Mouse (Mus musculus): Measurements from ENCODE around the gene Iqcd.

- no peak for TF ChIP-seq CTCF (IDR thresholded peaks at IDR 0.05; ENCODE audit: insufficient read depth, low read depth, low read length)
- no peak for TF ChIP-seq POLR2A (IDR thresholded peaks at IDR 0.05; ENCODE audit: insufficient read depth, low read depth, low read length)
These were observed 40.5 kb upstream of the Iqcd start for GRCm38 (mm10) chr5:120548236-120548850.
